Mouse (Mus musculus) CH12.LX (cell line): ENCODE measurements at regions not wholly inside any gene's neighbourhood (a gene's known extent, or its start where the extent isn't known, plus 50 kb on each side); places are given as distances from the start of the nearest gene placed in this dataset.

Experiments used
- DNase-seq: peaks from one replicate; pipeline ENCODE4 v3.0.0-alpha.2; 2013; ENCODE audit errors: extremely low read depth
- H3K27ac ChIP-seq: 2 replicates; pipeline ENCODE4 v1.5.1; 2012; ENCODE audit warnings: low read depth, mild to moderate bottlenecking, control low read depth, moderate library complexity; ENCODE audit not compliant: insufficient read depth
- H3K27me3 ChIP-seq: replicated peaks from 2 replicates; pipeline ENCODE3; 2012; ENCODE audit warnings: inconsistent platforms
- H3K36me3 ChIP-seq, 2 experiments: replicated peaks in 1 of 2; 2 replicates each; pipeline versions ENCODE3 to v1.6.1; 2012; ENCODE audit warnings: inconsistent platforms in 1 of 2, low read length in 1 of 2, mild to moderate bottlenecking in 1 of 2, mixed read lengths in 1 of 2, moderate library complexity in 1 of 2; ENCODE audit not compliant: control insufficient read depth in 1 of 2, insufficient read depth in 1 of 2
- H3K4me1 ChIP-seq, 2 experiments: 2 replicates each; pipeline ENCODE4 v1.6.1; 2012; ENCODE audit warnings: inconsistent platforms in 1 of 2, moderate library complexity in 1 of 2; ENCODE audit not compliant: insufficient read depth in 2 of 2, control insufficient read depth in 1 of 2
- H3K4me2 ChIP-seq: 2 replicates; pipeline ENCODE4 v1.6.1; 2012; ENCODE audit warnings: low read depth, mild to moderate bottlenecking, control low read depth; ENCODE audit not compliant: poor library complexity, insufficient read depth, severe bottlenecking
- H3K4me3 ChIP-seq, 3 experiments: fragments of 150-350 bp in 1 of 3; sonication (generic) in 1 of 3; replicated peaks in 1 of 3; 2 replicates each; pipeline versions ENCODE3 to v1.5.1; 2011 to 2012; ENCODE audit warnings: low read depth in 2 of 3, low read length in 2 of 3, mild to moderate bottlenecking in 2 of 3, moderate library complexity in 2 of 3, control low read depth in 1 of 3, improper control_type of control experiment in 1 of 3, inconsistent platforms in 1 of 3, mixed read lengths in 1 of 3; ENCODE audit not compliant: poor library complexity in 1 of 3
- H3K79me2 ChIP-seq: replicated peaks from 2 replicates; pipeline ENCODE4 v1.6.1; 2012; ENCODE audit warnings: mild to moderate bottlenecking, moderate library complexity; ENCODE audit not compliant: control insufficient read depth, poor library complexity, insufficient read depth, severe bottlenecking; ENCODE audit errors: extremely low read depth
- H3K9ac ChIP-seq: 2 replicates; pipeline ENCODE4 v1.6.1; 2012; ENCODE audit warnings: low read depth, mild to moderate bottlenecking, control low read depth, moderate library complexity; ENCODE audit not compliant: insufficient read depth
- H3K9me3 ChIP-seq: replicated peaks from 2 replicates; pipeline ENCODE3; 2012; ENCODE audit warnings: low read length, inconsistent platforms, mixed read lengths
- CHD1 ChIP-seq: IDR thresholded peaks from 2 replicates; pipeline ENCODE4 v1.6.1; 2012; ENCODE audit warnings: low read depth, low read length, improper control_type of control experiment, inconsistent platforms
- CTCF ChIP-seq, 2 experiments: IDR thresholded peaks in 1 of 2; conservative IDR thresholded peaks in 1 of 2; 2 replicates each; pipeline ENCODE4 v1.5.1; 2011 to 2012; ENCODE audit warnings: low read depth in 2 of 2, low read length in 2 of 2, improper control_type of control experiment in 1 of 2, inconsistent platforms in 1 of 2, mild to moderate bottlenecking in 1 of 2, moderate library complexity in 1 of 2
- ETS1 ChIP-seq: conservative IDR thresholded peaks from 2 replicates; pipeline ENCODE4 v1.6.1; 2012; ENCODE audit warnings: low read depth, mild to moderate bottlenecking, inconsistent platforms, low read length, improper control_type of control experiment, moderate library complexity
- GABPA ChIP-seq: IDR thresholded peaks from 2 replicates; pipeline ENCODE4 v1.6.1; 2012; ENCODE audit warnings: low read depth, low read length, improper control_type of control experiment, inconsistent platforms; ENCODE audit not compliant: insufficient replicate concordance
- HCFC1 ChIP-seq: IDR thresholded peaks from 2 replicates; pipeline ENCODE4 v1.6.1; 2012; ENCODE audit warnings: low read depth, mild to moderate bottlenecking, inconsistent platforms, low read length, improper control_type of control experiment
- IRF4 ChIP-seq: IDR thresholded peaks from 2 replicates; pipeline ENCODE4 v1.6.1; 2014; ENCODE audit warnings: low read depth, mild to moderate bottlenecking, inconsistent platforms, low read length, improper control_type of control experiment
- JUN ChIP-seq: IDR thresholded peaks from 2 replicates; pipeline ENCODE4 v1.6.1; 2011; ENCODE audit warnings: low read depth, mild to moderate bottlenecking, low read length, improper control_type of control experiment, moderate library complexity; ENCODE audit not compliant: insufficient read depth
- MAFK ChIP-seq: IDR thresholded peaks from 2 replicates; pipeline ENCODE4 v1.6.1; 2011; ENCODE audit warnings: low read length, improper control_type of control experiment; ENCODE audit not compliant: insufficient replicate concordance
- MAX ChIP-seq: IDR thresholded peaks from 2 replicates; pipeline ENCODE4 v1.6.1; 2011; ENCODE audit warnings: low read length, improper control_type of control experiment
- MAZ ChIP-seq: IDR thresholded peaks from 2 replicates; pipeline ENCODE4 v1.6.1; 2012; ENCODE audit warnings: low read depth, mild to moderate bottlenecking, inconsistent platforms, low read length, improper control_type of control experiment, moderate library complexity
- MXI1 ChIP-seq: IDR thresholded peaks from 2 replicates; pipeline ENCODE4 v1.6.1; 2011; ENCODE audit warnings: mild to moderate bottlenecking, low read depth, low read length, improper control_type of control experiment
- MYC ChIP-seq: IDR thresholded peaks from 2 replicates; pipeline ENCODE4 v1.6.1; 2011; ENCODE audit warnings: low read depth, mild to moderate bottlenecking, improper control_type of control experiment, low read length
- NELFE ChIP-seq: IDR thresholded peaks from 2 replicates; pipeline ENCODE4 v1.6.1; 2011; ENCODE audit warnings: low read depth, low read length, improper control_type of control experiment
- NRF1 ChIP-seq: IDR thresholded peaks from 2 replicates; pipeline ENCODE4 v1.6.1; 2014; ENCODE audit warnings: low read depth, mild to moderate bottlenecking, inconsistent platforms, low read length, improper control_type of control experiment, moderate library complexity
- PAX5 ChIP-seq: IDR thresholded peaks from 2 replicates; pipeline ENCODE4 v1.6.1; 2012; ENCODE audit warnings: low read length, inconsistent platforms, mixed read lengths
- POLR2A ChIP-seq: IDR thresholded peaks from 2 replicates; pipeline ENCODE4 v1.6.1; 2011; ENCODE audit warnings: low read depth, mild to moderate bottlenecking, improper control_type of control experiment, low read length
- SIN3A ChIP-seq: IDR thresholded peaks from 2 replicates; pipeline ENCODE4 v1.6.1; 2012; ENCODE audit warnings: low read length, improper control_type of control experiment, inconsistent platforms
- SMC3 ChIP-seq: IDR thresholded peaks from 2 replicates; pipeline ENCODE4 v1.6.1; 2011; ENCODE audit warnings: low read depth, low read length, improper control_type of control experiment
- TBP ChIP-seq: conservative IDR thresholded peaks from 2 replicates; pipeline ENCODE4 v1.6.1; 2011; ENCODE audit warnings: low read depth, low read length, improper control_type of control experiment
- TCF12 ChIP-seq: IDR thresholded peaks from 2 replicates; pipeline ENCODE4 v1.6.1; 2014; ENCODE audit warnings: low read depth, mild to moderate bottlenecking, inconsistent platforms, low read length, improper control_type of control experiment
- UBTF ChIP-seq: IDR thresholded peaks from 2 replicates; pipeline ENCODE4 v1.6.1; 2012; ENCODE audit warnings: low read depth, mild to moderate bottlenecking, inconsistent platforms, low read length, improper control_type of control experiment, moderate library complexity
- dilution Hi-C: fragments of 300-500 bp; cut with MboI; formaldehyde crosslinking; loops from 2 replicates; pipeline ENCODE4 v1.14.3; 2020; ENCODE audit warnings: low sequenced_read_pairs; ENCODE audit not compliant: extremely low pct_unique_long_range_greater_than_20kb, extremely low pct_ligation_motif_present
- in situ Hi-C: fragments of 300-500 bp; cut with MboI; formaldehyde crosslinking; loops from 3 replicates; pipeline ENCODE4 v1.14.3; 2019; ENCODE audit warnings: low sequenced_read_pairs, low pct_ligation_motif_present, low pct_unique_long_range_greater_than_20kb, mixed read lengths

DNA sequence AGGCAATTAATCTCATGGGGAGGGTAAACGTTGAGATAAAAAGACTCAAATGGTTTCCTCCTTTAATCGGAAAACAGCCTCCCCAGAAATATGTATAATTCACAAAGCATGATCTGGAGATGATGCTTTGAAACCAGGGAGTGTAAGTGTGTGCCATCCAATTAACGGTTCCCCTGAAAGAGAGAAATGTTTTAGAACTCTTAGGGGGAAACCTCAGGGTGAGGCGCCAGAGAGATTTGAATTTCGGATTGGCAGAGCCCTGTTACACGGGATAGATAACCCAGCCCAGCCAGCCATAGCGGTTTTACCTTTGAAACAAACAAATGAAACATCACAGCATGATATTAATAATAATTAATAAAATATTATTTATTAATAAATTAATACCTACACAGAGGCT, 168.1 kb upstream of the Fn1 start:
- in situ Hi-C loops, result no loop called here
- Histone ChIP-seq H3K36me3 (no peaks in the 10 kb centered on the region), H3K4me2 (no peak overlapping the region), H3K9me3 (no peaks in the 10 kb centered on the region), H3K4me3 (no peak overlapping the region), H3K9ac (no peak overlapping the region), H3K79me2 (no peaks in the 10 kb centered on the region), H3K27me3 (no peaks in the 10 kb centered on the region), H3K27ac (no peak overlapping the region), H3K4me1 (no peaks in the 10 kb centered on the region)
- no peak for DNase-seq
- dilution Hi-C loops, result no loop called here
- TF ChIP-seq POLR2A (no peak), PAX5 (no peak), SMC3 (no peak), MAFK (no peak), ETS1 (no peak), JUN (no peak)

DNA sequence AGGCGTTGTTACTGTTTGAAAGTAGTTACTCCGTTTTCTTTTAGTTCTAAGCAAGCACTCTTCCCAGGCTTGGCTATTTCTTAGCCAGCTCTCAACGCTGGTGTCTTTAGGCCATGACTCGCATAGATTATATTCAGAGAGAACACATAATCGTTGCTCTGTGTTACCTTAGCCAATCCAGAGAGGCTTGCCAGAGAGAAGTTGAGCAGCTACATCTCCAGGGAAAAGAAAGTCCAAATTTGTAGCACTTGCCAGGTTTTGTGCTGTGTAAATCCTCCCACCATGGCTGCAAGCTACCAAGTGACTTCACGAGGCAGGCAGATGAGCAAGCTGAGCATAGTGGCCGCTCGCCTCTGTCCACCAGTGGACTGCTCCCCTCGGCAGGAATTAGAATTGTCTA, 163.3 kb upstream of the Fn1 start:
- dilution Hi-C loops, result no loop called here

DNA sequence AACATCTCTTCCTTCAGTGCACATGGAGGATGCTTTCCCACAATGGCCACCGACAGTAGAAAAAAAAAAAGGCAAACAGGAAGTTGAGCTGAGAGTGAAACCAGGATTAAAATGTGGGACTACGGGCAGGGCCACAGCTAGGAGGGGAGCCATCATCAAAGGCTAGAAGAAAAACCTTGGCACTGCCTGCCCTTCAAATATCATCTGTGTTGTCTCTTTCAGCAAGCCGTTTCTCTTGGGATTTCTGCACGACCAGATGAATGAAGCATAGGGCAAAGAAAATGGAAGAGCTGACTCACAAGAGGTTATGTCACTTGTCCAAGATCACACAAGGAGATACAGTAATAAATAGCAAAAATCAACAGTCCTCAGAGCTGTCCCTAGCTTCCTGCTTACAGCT, 161.1 kb upstream of the Fn1 start:
- no peak for TF ChIP-seq CHD1
- TF ChIP-seq UBTF, result no peak
- TF ChIP-seq PAX5, result no peak
- no peak for TF ChIP-seq SIN3A
- no peak for TF ChIP-seq POLR2A
- no peak for TF ChIP-seq IRF4
- TF ChIP-seq JUN, result no peak
- no peak for TF ChIP-seq TCF12
- no peak for TF ChIP-seq TBP

More for the DNA sequence above, 163.3 kb upstream of the Fn1 start:
- no peak overlapping the region for H3K27ac ChIP-seq
- no peak overlapping the region for H3K4me2 ChIP-seq
- no peak overlapping the region for H3K4me3 ChIP-seq
- TF ChIP-seq UBTF, result no peak
- no peak for TF ChIP-seq MAFK
- TF ChIP-seq MAZ, result no peak
- TF ChIP-seq HCFC1, result no peak
- TF ChIP-seq CTCF (conservative IDR thresholded peaks at IDR 0.05 in 1 of 2, IDR thresholded peaks at IDR 0.05 in 1 of 2; ENCODE audit: low read depth in 2 of 2, low read length in 2 of 2), result no peak
- TF ChIP-seq MYC, result no peak
- TF ChIP-seq MXI1, result no peak
- no peak for TF ChIP-seq NRF1
- no peak for TF ChIP-seq TBP
- TF ChIP-seq MAX, result no peak
- TF ChIP-seq IRF4, result no peak
- TF ChIP-seq GABPA, result no peak
- TF ChIP-seq POLR2A, result no peak
- TF ChIP-seq NELFE, result no peak
- peaks cover 0 to under 1% of the 10 kb centered on the region in 2 experiments; a peak in 1 of 4 replicates for H3K4me1 ChIP-seq
- H3K9ac ChIP-seq, result no peak overlapping the region
- H3K9me3 ChIP-seq, result no peaks in the 10 kb centered on the region
- in situ Hi-C loops, result no loop called here
- H3K27me3 ChIP-seq, result no peaks in the 10 kb centered on the region
- no peak for DNase-seq
- H3K79me2 ChIP-seq, result no peaks in the 10 kb centered on the region
- H3K36me3 ChIP-seq, result no peaks in the 10 kb centered on the region

More for the DNA sequence above, 161.1 kb upstream of the Fn1 start:
- Histone ChIP-seq H3K9ac (no peak overlapping the region), H3K36me3 (no peaks in the 10 kb centered on the region), H3K4me3 (no peak overlapping the region), H3K9me3 (no peaks in the 10 kb centered on the region), H3K79me2 (no peaks in the 10 kb centered on the region), H3K4me2 (peak overlapping the region; percentile 75), H3K27ac (no peak overlapping the region), H3K4me1 (peaks cover 0 to 3% of the 10 kb centered on the region in 2 experiments; a peak in 1 of 4 replicates), H3K27me3 (no peaks in the 10 kb centered on the region)
- dilution Hi-C loops (no loop called here), in situ Hi-C loops (no loop called here)
- DNase-seq, result no peak
